Mouse (Mus musculus) liver, adult (tissue): Measurements from ENCODE around the gene Adcy2.

Experiments used
- GATA4 ChIP-seq: IDR thresholded peaks from 2 replicates; pipeline ENCODE4 v1.6.1; 2014; ENCODE audit warnings: mild to moderate bottlenecking, low read length; ENCODE audit not compliant: insufficient replicate concordance

Adcy2 gene

GRCm38 (mm10) chr13:68998918-68999801 is at the start of gene Adcy2:
Gene Adcy2 (minus strand): TSS chr13:68999541.
- no peak for TF ChIP-seq GATA4

GRCm38 (mm10) chr13:69036991-69037597 is 37.8 kb upstream of the Adcy2 start:
- no peak for TF ChIP-seq GATA4

GRCm38 (mm10) chr13:69034621-69035020 is 35.3 kb upstream of the Adcy2 start:
- TF ChIP-seq GATA4: no peak

GRCm38 (mm10) chr13:69033532-69033931 is 34.2 kb upstream of the Adcy2 start:
- no peak for TF ChIP-seq GATA4

GRCm38 (mm10) chr13:69029078-69029757 is 29.9 kb upstream of the Adcy2 start:
- no peak for TF ChIP-seq GATA4

- TF ChIP-seq GATA4: no peak
These were observed 25.6 kb upstream of the Adcy2 start for GRCm38 (mm10) chr13:69024964-69025363.

- no peak for TF ChIP-seq GATA4
These were observed 23.9 kb upstream of the Adcy2 start for GRCm38 (mm10) chr13:69023239-69023638.

GRCm38 (mm10) chr13:69020574-69020973 is 21.2 kb upstream of the Adcy2 start:
- TF ChIP-seq GATA4: no peak

- TF ChIP-seq GATA4: no peak
These were observed 7.6 kb upstream of the Adcy2 start for GRCm38 (mm10) chr13:69006915-69007314.

GRCm38 (mm10) chr13:69006091-69006490 is 6.8 kb upstream of the Adcy2 start:
- TF ChIP-seq GATA4: no peak

- no peak for TF ChIP-seq GATA4
These were observed 5.1 kb upstream of the Adcy2 start for GRCm38 (mm10) chr13:69004406-69004805.

GRCm38 (mm10) chr13:69002631-69003030 is 3.3 kb upstream of the Adcy2 start:
- TF ChIP-seq GATA4: peak; percentile 22; the same call in 1 of the 2 replicates

- no peak for TF ChIP-seq GATA4
These were observed 2.8 kb upstream of the Adcy2 start for GRCm38 (mm10) chr13:69002173-69002572.

- no peak for TF ChIP-seq GATA4
These were observed 485 bp upstream of the Adcy2 start for GRCm38 (mm10) chr13:68999826-69000225.

- no peak for TF ChIP-seq GATA4
These were observed 803 bp downstream of the Adcy2 start for GRCm38 (mm10) chr13:68998558-68998917.
